Mouse (Mus musculus): ENCODE results near the gene Ghrl.

DNA sequence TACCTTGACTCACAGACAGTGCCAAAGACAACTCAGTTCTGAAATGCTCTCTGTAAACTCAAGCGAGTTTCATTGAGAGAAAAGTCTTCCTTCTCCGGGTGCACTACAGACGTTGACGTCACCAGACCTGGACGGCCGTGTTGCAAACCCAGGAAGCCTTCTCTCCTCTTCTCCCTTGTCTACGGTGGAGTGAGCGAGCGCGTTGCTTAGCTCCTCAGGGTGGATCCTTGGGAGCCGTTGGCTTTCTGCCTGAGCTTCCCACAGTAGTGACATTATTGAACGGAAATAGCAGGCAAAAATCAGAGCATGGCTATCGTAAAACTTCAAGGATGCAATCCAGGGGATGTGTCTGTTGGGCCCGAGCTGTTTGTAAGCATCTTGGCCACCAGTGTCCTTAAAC lies 27.6 kb upstream of the Ghrl start:
- TF ChIP-seq POLR2A (IDR thresholded peaks at IDR 0.05; ENCODE audit: borderline replicate concordance, extremely low read depth, low read depth, low read length): no peak
- no peak for TF ChIP-seq CTCF (IDR thresholded peaks at IDR 0.05; ENCODE audit: insufficient read depth, low read length)

Data from lung, adult 2 months (tissue).